Mouse (Mus musculus): ENCODE data around the gene Fam170b.

The Fam170b gene

GRCm38 (mm10) chr14:32835181-32835580, 1.4 kb downstream of the Fam170b start:
- no peak for DNase-seq

- no peak for DNase-seq
Observed at GRCm38 (mm10) chr14:32835596-32835995, 1.8 kb downstream of the Fam170b start.

DNA sequence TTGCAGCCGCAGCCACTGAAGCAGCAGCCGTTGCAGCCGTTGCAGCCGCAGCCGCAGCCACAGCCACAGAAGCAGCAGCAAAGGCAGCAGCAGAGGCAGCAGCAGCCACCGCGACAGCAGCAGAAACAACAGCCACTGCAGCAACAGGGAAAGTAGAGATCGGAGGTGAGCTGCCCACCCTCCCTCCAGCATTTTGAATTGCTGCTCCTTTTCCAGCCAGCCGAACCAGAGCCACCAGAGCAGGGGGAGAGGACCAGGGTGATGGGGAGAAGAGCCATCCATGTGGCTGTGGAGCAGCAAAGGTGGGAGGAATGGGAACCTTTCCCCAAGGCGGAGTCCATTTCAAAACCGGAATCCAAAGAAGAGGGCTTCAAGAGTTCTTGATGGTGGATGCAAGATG, 2.4 kb downstream of the Fam170b start:
- DNase-seq, result no peak

DNA sequence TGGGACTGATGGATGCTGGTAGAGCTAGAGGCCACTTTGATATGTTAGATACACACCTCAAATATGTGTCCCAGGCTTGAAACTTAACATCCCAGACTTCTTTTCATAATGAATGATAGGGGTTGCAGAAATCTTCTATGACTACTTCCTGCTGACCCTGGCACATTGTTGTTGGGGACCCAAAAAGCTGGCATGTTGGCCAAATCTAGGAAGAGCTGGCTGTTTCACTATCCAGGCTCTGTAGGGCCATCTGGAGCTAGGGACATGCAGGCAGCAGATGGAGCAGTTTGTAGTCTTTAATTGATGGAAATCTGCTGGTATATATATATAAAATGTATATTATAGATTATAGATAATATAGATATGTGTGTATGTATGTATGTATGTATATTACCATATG, 8.3 kb downstream of the Fam170b start:
- DNase-seq, result no peak

- DNase-seq, result no peak
Observed at GRCm38 (mm10) chr14:32854059-32854458, 20.3 kb downstream of the Fam170b start.

DNA sequence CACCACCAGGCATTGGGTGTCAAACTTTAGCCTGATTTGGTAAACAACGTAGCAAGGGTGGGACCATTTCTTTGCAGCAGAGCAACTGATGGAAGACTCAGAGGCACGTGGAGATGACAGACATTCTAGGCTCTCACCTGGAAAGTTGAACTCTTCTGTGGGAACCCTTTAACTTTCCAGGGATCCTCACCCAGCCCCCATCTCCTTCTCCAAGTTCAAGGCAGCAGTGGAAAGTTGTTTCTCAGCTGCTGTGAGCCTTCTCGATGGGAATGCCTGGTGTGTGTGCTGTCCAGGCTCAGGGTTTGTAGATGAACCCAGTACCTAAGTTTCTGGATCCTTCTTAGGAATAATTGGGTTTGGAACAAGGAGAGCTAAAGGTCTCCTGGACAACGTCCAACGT, 22.5 kb downstream of the Fam170b start:
- no peak for DNase-seq

GRCm38 (mm10) chr14:32856681-32857328, 23.0 kb downstream of the Fam170b start, which contains the start of gene Vstm4:
TSS of gene Vstm4 (plus strand) at chr14:32856756.
- DNase-seq, result peak; percentile 13

GRCm38 (mm10) chr14:32858361-32858760, 24.6 kb downstream of the Fam170b start:
- no peak for DNase-seq

DNA sequence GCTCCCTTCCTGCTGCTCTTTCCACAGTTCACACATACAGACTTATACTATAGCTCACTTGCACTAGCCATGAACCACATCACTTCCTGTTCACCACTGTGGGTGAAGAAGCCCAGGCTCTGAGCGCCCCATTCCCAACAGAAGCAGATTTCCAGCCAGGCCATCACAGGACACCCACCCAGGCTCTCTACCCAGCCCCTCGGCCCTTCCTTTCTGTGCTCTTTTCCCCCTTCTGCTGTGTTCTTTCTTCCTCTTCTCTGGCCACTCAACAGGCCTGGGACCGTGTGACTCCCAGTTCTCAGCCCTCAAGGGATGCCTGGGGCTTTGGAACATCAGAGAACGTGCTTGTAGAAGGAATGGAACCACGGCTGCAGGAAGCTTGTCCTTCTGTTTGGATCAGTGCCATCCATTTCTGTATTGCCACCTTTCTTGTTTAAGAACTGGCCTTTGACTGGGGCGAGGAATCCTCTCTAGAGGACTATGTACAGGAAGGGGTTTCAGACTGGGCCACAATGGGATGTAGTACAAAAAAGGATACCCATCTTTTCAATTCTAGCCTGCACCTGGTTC, 25.3 kb downstream of the Fam170b start:
- DNase-seq, result no peak

DNA sequence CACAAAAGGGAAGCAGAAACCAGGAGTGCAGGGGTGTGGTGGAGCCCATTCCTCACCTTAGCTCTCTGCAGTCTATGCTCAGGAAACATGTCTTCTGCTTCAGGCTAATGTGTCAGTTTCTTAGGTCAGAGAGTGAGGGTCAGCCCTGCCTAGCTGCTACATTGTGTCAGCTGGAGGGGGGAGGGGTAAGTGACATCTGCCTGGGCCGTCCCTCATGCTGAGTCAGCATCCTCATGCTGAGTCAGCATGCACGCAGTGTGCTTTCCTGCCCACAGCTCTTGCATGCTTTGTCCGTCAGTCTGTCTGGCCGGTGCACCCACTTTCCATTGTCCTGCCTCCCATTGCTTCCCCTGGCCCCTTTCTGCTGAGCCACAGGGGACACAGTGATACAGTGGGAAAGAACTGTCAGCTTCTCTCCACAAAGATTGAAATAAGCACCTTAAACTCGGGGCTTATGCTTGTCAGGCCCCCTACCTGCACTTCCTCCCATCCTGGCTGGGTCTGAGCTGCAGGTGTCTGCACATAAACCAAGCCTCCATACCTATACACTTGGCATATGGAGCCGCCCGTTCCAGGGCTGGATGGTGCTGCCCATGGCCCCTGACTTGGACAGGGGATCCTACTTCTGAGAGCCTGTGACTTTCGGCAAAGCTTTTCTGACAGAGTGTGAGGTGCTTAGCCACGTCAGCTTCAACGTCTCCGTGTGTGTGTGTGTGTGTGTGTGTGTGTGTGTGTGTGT, 26.2 kb downstream of the Fam170b start:
- no peak for DNase-seq

DNA sequence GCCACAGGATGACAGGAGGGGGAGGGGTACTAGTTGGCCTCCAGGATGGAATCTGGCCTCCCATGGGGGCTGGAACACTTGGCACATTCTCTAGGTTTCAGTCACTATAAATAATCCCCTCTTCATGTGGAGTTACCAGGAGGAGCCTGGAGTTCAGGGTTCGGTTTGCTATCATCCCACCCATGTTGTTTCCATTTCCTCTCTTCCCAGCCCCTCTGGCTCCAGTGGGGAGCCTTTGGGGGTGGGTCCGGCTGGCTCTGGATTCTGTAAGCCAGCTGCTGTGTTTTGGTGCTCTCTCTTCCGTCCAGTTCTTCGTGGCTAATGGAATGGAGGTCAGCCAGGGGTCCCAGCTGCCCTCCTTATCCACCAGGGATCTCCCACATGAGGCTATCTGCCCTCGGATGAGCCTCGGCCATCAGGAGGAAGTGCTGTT, 27.4 kb downstream of the Fam170b start:
- DNase-seq, result no peak

DNA sequence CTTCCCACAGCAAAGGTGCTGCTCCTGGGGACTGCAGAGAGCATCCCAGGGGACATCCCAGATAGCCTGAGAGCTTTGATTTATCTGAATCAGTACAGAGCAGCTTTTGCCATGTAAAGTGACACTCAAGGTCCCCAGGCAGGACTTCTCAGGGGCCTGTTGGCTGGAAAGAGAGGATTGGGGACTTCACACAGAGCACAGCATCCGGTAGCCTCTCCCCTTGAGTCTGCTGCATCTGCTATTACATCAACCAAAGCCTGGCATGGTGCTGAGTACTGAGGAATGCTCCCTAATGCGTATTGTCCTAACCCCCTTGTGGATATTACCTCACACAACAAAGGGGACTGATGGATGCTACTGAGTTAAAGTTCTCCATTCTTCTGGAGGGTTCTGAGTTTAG, 27.9 kb downstream of the Fam170b start:
- DNase-seq, result no peak

DNA sequence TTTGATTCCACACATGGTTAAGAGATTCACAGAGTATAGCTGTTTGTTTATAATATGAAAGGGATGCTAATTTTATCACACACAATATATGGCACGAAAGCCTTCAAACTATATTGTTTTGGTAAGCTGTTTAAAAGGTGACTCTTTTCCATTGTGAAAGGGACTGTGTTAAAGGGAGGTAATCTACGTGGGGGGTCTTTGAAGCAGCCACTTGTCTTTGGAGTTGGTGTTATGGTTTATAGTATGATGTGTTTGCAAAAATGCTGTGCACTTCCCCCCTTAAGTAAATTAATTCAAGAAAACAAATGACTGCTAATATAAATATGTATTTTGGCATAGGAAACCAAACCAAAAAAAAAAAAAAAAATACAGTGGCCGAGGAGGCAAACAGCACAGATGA, 31.6 kb downstream of the Fam170b start:
- no peak for DNase-seq

DNA sequence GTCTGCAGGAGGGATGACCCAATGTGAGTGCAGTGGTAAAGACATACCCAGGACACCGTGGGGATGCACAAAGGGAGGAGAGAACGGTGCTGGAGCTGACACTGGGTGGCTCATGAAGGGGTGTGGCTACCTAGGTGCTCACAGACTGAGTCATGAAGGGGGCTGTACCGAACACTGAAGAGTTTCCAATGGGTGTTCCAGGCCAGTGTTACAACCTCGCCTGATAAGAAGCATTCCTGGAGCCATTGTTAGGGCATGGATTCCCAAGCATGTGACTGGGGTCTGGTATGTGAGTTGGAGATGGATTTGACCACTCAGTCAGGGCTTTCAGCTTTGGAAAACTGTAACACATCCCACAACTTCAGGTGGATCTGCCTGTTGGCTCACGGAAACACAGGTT, 38.2 kb downstream of the Fam170b start:
- no peak for DNase-seq

GRCm38 (mm10) chr14:32877549-32877948, 43.8 kb downstream of the Fam170b start:
- no peak for DNase-seq

- no peak for DNase-seq
Observed at GRCm38 (mm10) chr14:32880332-32880731, 46.6 kb downstream of the Fam170b start.

DNA sequence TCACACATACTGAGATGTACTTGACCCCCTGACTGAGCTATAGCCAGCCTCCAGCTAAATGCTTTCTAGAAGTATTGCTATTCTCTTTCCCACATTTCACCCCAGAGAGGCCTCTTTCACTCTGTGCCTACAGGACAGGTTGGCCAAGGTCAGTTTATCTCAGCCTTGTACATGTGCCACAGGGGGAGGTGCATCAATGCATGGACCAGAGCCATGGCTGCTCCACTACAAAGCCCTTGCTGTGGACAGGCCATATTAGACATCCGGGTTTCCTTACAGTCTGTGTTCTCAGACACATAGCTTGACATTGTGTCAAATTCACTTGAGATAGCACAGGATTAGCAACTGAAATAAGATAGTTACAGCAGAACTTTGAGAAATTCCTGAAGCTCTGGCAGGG, 47.9 kb downstream of the Fam170b start:
- no peak for DNase-seq
